ENCODE assay signal across 9 mouse cellular contexts in genomic region chr10:90081630-90082029, GRCm38 (mm10).
DNase-seq lines count a peak whose midpoint lies in the region; TF ChIP-seq lines count a peak whose summit lies in the region.
"Had no signal": no experiment of that assay in that cellular context is flagged by ENCODE, and none has a peak within 500 bp of the region (broad histone marks: within the 10 kb centered on the region; RNA-seq: fewer than 3 reads in every experiment).

No protein-coding gene starts in this region.

- no peak overlapping the region for H3K4me3 ChIP-seq in gastrocnemius, adult 2 months

- TF ChIP-seq CTCF in gastrocnemius, adult 2 months (IDR thresholded peaks at IDR 0.05), result peak; percentile 79

- intact Hi-C loops in gastrocnemius, adult 2 months (cut with DNase I), result loop anchor here (2.0 kb wide), 1 partner anchor 609 kb away; no protein-coding TSS in a partner anchor

- no peak for DNase-seq in gastrocnemius, adult 2 months
- DNase-seq in gastrocnemius, adult 18-20 months (ENCODE audit: low spot score), result no peak
- DNase-seq in lung, postnatal 14 days, result peak; percentile 1
- no peak for DNase-seq in lung, postnatal 10 days
- DNase-seq in c-Kit-positive CD71-negative TER-119-negative erythroid progenitor cells, embryonic 14.5 days (ENCODE audit: low read depth), result peak; percentile 13
- peak; percentile 2 for DNase-seq in naive thymus-derived CD4-positive, alpha-beta T cell, adult 2 months (ENCODE audit: low read depth)
- no peak for DNase-seq in natural killer cell, adult 2 months (ENCODE audit: low spot score in 2 of 2)
- DNase-seq in thymus, postnatal 25 days, result no peak

- H3K27ac ChIP-seq in gastrocnemius, adult 2 months, result no peak overlapping the region
- H3K27ac ChIP-seq: macrophage had no signal

Comparison
In these comparisons a context has a peak if more than half of its experiments do, and no peak if none do; other contexts are left out.
1. DNase-seq: peak in lung, postnatal 14 days (single experiment), c-Kit-positive CD71-negative TER-119-negative erythroid progenitor cells, embryonic 14.5 days (single experiment) and naive thymus-derived CD4-positive, alpha-beta T cell, adult 2 months (single experiment); none in gastrocnemius, adult 2 months (single experiment), gastrocnemius, adult 18-20 months (single experiment), lung, postnatal 10 days (single experiment), natural killer cell, adult 2 months (0 of 2) and thymus, postnatal 25 days (single experiment).